Mouse (Mus musculus) midbrain, embryonic 16.5 days (tissue): ENCODE measurements around the gene Gm11437. TPM values are rescaled to one million over a fixed set of nuclear protein-coding genes. Genes with fewer than 3 reads are reported as not detected.

Experiments
- ATAC-seq: fragments of 200-750 bp; cut with Nextera tagmentation; 2 replicates; pipeline ENCODE4 v1.8.0; 2017; ENCODE audit warnings: moderate TSS enrichment
- H3K27ac ChIP-seq: fragments of 300-500 bp; sonication (generic); 2 replicates; pipeline ENCODE4 v1.5.1; 2014; ENCODE audit warnings: mild to moderate bottlenecking, low read length, mixed read lengths
- H3K27me3 ChIP-seq: fragments of 300-500 bp; sonication (generic); 2 replicates; pipeline ENCODE4 v1.6.1; 2014; ENCODE audit warnings: low read depth, low read length, mixed read lengths; ENCODE audit not compliant: control insufficient read depth, insufficient read depth
- H3K36me3 ChIP-seq: fragments of 300-500 bp; sonication (generic); 2 replicates; pipeline ENCODE4 v1.6.1; 2014; ENCODE audit warnings: mild to moderate bottlenecking, low read length, moderate library complexity, mixed read lengths; ENCODE audit not compliant: control insufficient read depth, insufficient read depth
- H3K4me1 ChIP-seq: fragments of 300-500 bp; sonication (generic); 2 replicates; pipeline ENCODE4 v1.6.1; 2014; ENCODE audit warnings: mild to moderate bottlenecking, low read length, mixed read lengths; ENCODE audit not compliant: control insufficient read depth, insufficient read depth
- H3K4me2 ChIP-seq: fragments of 300-500 bp; sonication (generic); 2 replicates; pipeline ENCODE4 v1.6.1; 2014; ENCODE audit warnings: mild to moderate bottlenecking, low read length, mixed read lengths
- H3K4me3 ChIP-seq: fragments of 300-500 bp; sonication (generic); 2 replicates; pipeline ENCODE4 v1.5.1; 2014; ENCODE audit warnings: low read depth, mild to moderate bottlenecking, low read length, moderate library complexity, mixed read lengths
- H3K9ac ChIP-seq: fragments of 300-500 bp; sonication (generic); 2 replicates; pipeline ENCODE4 v1.6.1; 2014; ENCODE audit warnings: low read depth, low read length, mixed read lengths
- H3K9me3 ChIP-seq: fragments of 300-500 bp; sonication (generic); replicated peaks from 2 replicates; pipeline ENCODE4 v1.6.1; 2014; ENCODE audit warnings: mild to moderate bottlenecking, low read length, mixed read lengths; ENCODE audit not compliant: control insufficient read depth, poor library complexity, severe bottlenecking
- WGBS: fragments of 180-500 bp; shearing (Covaris S2); extraction: QIAGEN DNeasy Blood & Tissue Kit; methylation state at CpG from one replicate; pipeline ENCODE4 v1.1.7; 2014; 5-methylcytosine and 5-hydroxymethylcytosine counted together
- polyA plus RNA-seq: library from polyadenylated mRNA; unstranded; fragments of >200 nt; fragmentation: Nextera tagmentation; extraction: Ambion mirVana; gene quantifications from 2 replicates; pipeline ENCODE4 v1.2.1, GENCODE M21; 2015

Gm11437 gene
- polyA plus RNA-seq, 1 experiment from 2014 or later: 0.15 TPM

GRCm38 (mm10) chr11:84179954-84180598 is 12.8 kb upstream of the Gm11437 start:
- no peaks in the 10 kb centered on the region for H3K36me3 ChIP-seq
- ATAC-seq: peak; percentile 75
- peaks cover 15% of the 10 kb centered on the region for H3K4me1 ChIP-seq
- peak overlapping the region; percentile 90 for H3K27ac ChIP-seq
- H3K9me3 ChIP-seq: no peaks in the 10 kb centered on the region
- under 1% methylated on average over 43 of the region's 44 CpGs for WGBS
- no peaks in the 10 kb centered on the region for H3K27me3 ChIP-seq
- peak overlapping the region; percentile 82 for H3K9ac ChIP-seq
- H3K4me3 ChIP-seq: peak overlapping the region; percentile 69
- H3K4me2 ChIP-seq: peak overlapping the region; percentile 89

- Histone ChIP-seq H3K36me3 (no peaks in the 10 kb centered on the region), H3K4me1 (peaks cover 15% of the 10 kb centered on the region), H3K27ac (peak overlapping the region; percentile 90), H3K4me2 (peak overlapping the region; percentile 89), H3K9ac (peak overlapping the region; percentile 82), H3K4me3 (peak overlapping the region; percentile 69), H3K9me3 (no peaks in the 10 kb centered on the region), H3K27me3 (no peaks in the 10 kb centered on the region)
- ATAC-seq: peak; percentile 98
- WGBS: 1% methylated on average over 51 of the region's 85 CpGs
These were observed 12.1 kb upstream of the Gm11437 start for GRCm38 (mm10) chr11:84179226-84179953.

GRCm38 (mm10) chr11:84178571-84178970 is 11.3 kb upstream of the Gm11437 start:
- ATAC-seq: no peak
- Histone ChIP-seq H3K9me3 (no peaks in the 10 kb centered on the region), H3K36me3 (no peaks in the 10 kb centered on the region), H3K9ac (no peak overlapping the region), H3K4me3 (no peak overlapping the region; the same call in 1 of the 2 replicates), H3K4me2 (peak overlapping the region; percentile 89), H3K27ac (peak overlapping the region; percentile 90; the same call in 1 of the 2 replicates), H3K27me3 (no peaks in the 10 kb centered on the region), H3K4me1 (peaks cover 15% of the 10 kb centered on the region)
- WGBS: 44% methylated on average over 4 of the region's 4 CpGs

- peaks cover 4% of the 10 kb centered on the region; the same call in 1 of the 2 replicates for H3K4me1 ChIP-seq
- no peak overlapping the region for H3K4me3 ChIP-seq
- no peaks in the 10 kb centered on the region for H3K9me3 ChIP-seq
- H3K4me2 ChIP-seq: no peak overlapping the region
- 68% methylated on average over 11 of the region's 11 CpGs for WGBS
- H3K27ac ChIP-seq: no peak overlapping the region
- no peaks in the 10 kb centered on the region for H3K27me3 ChIP-seq
- no peaks in the 10 kb centered on the region for H3K36me3 ChIP-seq
- H3K9ac ChIP-seq: no peak overlapping the region
- no peak for ATAC-seq
These were observed 5.5 kb upstream of the Gm11437 start for GRCm38 (mm10) chr11:84172539-84173435.

GRCm38 (mm10) chr11:84168701-84169288 is 1.5 kb upstream of the Gm11437 start:
- peaks cover 4% of the 10 kb centered on the region; the same call in 1 of the 2 replicates for H3K4me1 ChIP-seq
- no peak overlapping the region for H3K4me3 ChIP-seq
- 0 out of 2 replicates have a peak overlapping the region, but pooled peaks have one; percentile 27 for H3K9ac ChIP-seq
- H3K27ac ChIP-seq: no peak overlapping the region
- H3K4me2 ChIP-seq: peak overlapping the region; percentile 36
- ATAC-seq: no peak
- no peaks in the 10 kb centered on the region for H3K27me3 ChIP-seq
- H3K36me3 ChIP-seq: no peaks in the 10 kb centered on the region
- no peaks in the 10 kb centered on the region for H3K9me3 ChIP-seq
- 20% methylated on average over 7 of the region's 7 CpGs for WGBS

- peaks cover 4% of the 10 kb centered on the region; the same call in 1 of the 2 replicates for H3K4me1 ChIP-seq
- H3K4me3 ChIP-seq: no peak overlapping the region
- no peak overlapping the region for H3K4me2 ChIP-seq
- no peak overlapping the region for H3K27ac ChIP-seq
- no peaks in the 10 kb centered on the region for H3K27me3 ChIP-seq
- H3K9ac ChIP-seq: no peak overlapping the region
- H3K9me3 ChIP-seq: no peaks in the 10 kb centered on the region
- 67% methylated on average over 4 of the region's 4 CpGs for WGBS
- no peak for ATAC-seq
- H3K36me3 ChIP-seq: no peaks in the 10 kb centered on the region
These were observed 2.7 kb downstream of the Gm11437 start for GRCm38 (mm10) chr11:84164561-84164960.

GRCm38 (mm10) chr11:84164123-84164522 is 3.2 kb downstream of the Gm11437 start:
- 91% methylated on average over 6 of the region's 6 CpGs for WGBS
- Histone ChIP-seq H3K4me3 (no peak overlapping the region), H3K4me2 (no peak overlapping the region), H3K36me3 (no peaks in the 10 kb centered on the region), H3K27me3 (no peaks in the 10 kb centered on the region), H3K9ac (no peak overlapping the region), H3K4me1 (peaks cover 4% of the 10 kb centered on the region; the same call in 1 of the 2 replicates), H3K27ac (no peak overlapping the region), H3K9me3 (no peaks in the 10 kb centered on the region)
- ATAC-seq: no peak

- Histone ChIP-seq H3K4me1 (no peaks in the 10 kb centered on the region), H3K9me3 (no peaks in the 10 kb centered on the region), H3K4me3 (no peak overlapping the region), H3K27ac (no peak overlapping the region), H3K4me2 (no peak overlapping the region), H3K9ac (no peak overlapping the region), H3K36me3 (no peaks in the 10 kb centered on the region), H3K27me3 (no peaks in the 10 kb centered on the region)
- 93% methylated on average over 4 of the region's 4 CpGs for WGBS
- no peak for ATAC-seq
These were observed 10.6 kb downstream of the Gm11437 start for GRCm38 (mm10) chr11:84156535-84157262.
